Mouse (Mus musculus): ENCODE data around the gene Dgkg. TPM values are rescaled to one million over a fixed set of nuclear protein-coding genes. Genes with fewer than 3 reads are reported as not detected.

Dgkg gene
- polyA plus RNA-seq, 1 experiment = 2.3 TPM

GRCm38 (mm10) chr16:22428853-22429341 is 228.1 kb downstream of the Dgkg start:
- Histone ChIP-seq H3K4me3 (ENCODE audit: insufficient read depth, low read length) (no peak overlapping the region), H3K27ac (ENCODE audit: insufficient read depth, low read depth, low read length) (no peak overlapping the region), H3K4me1 (ENCODE audit: control insufficient read depth, insufficient read depth, low read length) (peaks cover 3% of the 10 kb centered on the region; the same call in 1 of the 2 replicates)
- no peak for TF ChIP-seq CTCF (IDR thresholded peaks at IDR 0.05; ENCODE audit: low read depth, low read length)
- no peak for TF ChIP-seq POLR2A (IDR thresholded peaks at IDR 0.05; ENCODE audit: borderline replicate concordance, low read depth, low read length)

DNA sequence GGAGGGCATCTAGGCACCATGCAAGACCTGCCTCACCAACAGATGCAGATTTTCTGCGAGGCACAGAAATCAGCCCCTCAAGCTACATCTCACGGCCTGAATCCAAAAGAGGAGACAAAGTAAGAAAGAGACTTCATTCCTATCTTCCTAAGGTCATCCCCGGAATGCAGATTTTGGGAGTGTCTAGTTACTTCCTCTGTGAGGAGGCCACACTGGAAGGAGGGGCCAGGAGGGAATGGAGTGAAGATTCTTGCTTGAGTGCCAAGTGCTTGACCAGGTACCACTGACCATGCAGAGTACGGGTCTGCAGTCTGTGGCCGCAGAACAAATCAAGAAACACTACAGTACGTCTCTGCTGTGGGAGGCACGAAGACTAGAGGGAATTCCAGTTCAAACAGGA is 230.2 kb downstream of the Dgkg start:
- no peak for TF ChIP-seq CTCF (IDR thresholded peaks at IDR 0.05; ENCODE audit: low read depth, low read length)
- TF ChIP-seq POLR2A (IDR thresholded peaks at IDR 0.05; ENCODE audit: borderline replicate concordance, low read depth, low read length) = no peak
- peaks cover under 1% of the 10 kb centered on the region; the same call in 1 of the 2 replicates for H3K4me1 ChIP-seq (ENCODE audit: control insufficient read depth, insufficient read depth, low read length)
- no peak overlapping the region for H3K27ac ChIP-seq (ENCODE audit: insufficient read depth, low read depth, low read length)
- no peak overlapping the region for H3K4me3 ChIP-seq (ENCODE audit: insufficient read depth, low read length)

- 0 out of 2 replicates have a peak, but pooled peaks cover 2% of the 10 kb centered on the region for H3K4me1 ChIP-seq (ENCODE audit: control insufficient read depth, insufficient read depth, low read length)
- TF ChIP-seq CTCF (IDR thresholded peaks at IDR 0.05; ENCODE audit: low read depth, low read length) (no peak), POLR2A (IDR thresholded peaks at IDR 0.05; ENCODE audit: borderline replicate concordance, low read depth, low read length) (no peak)
- no peak overlapping the region for H3K4me3 ChIP-seq (ENCODE audit: insufficient read depth, low read length)
- H3K27ac ChIP-seq (ENCODE audit: insufficient read depth, low read depth, low read length) = no peak overlapping the region
These were observed 234.8 kb downstream of the Dgkg start for GRCm38 (mm10) chr16:22422256-22422655.

Other genes with a start within 250 kb of the Dgkg start
- 14.8 and 19.3 TPM in 2 replicates for gene Etv5, start 217.5 kb downstream of the Dgkg start, polyA plus RNA-seq (2012; ENCODE audit: insufficient read depth, insufficient read length, missing spikeins)
- gene Crygs, start 154.4 kb upstream of the Dgkg start, polyA plus RNA-seq (2012; ENCODE audit: insufficient read depth, insufficient read length, missing spikeins) = not detected in 2 replicates
- gene Tbccd1, start 200.4 kb upstream of the Dgkg start, polyA plus RNA-seq (2012; ENCODE audit: insufficient read depth, insufficient read length, missing spikeins) = 16.1 and 17.4 TPM in 2 replicates
- 75.6 and 78.0 TPM in 2 replicates for gene Dnajb11, start 200.6 kb upstream of the Dgkg start, polyA plus RNA-seq (2012; ENCODE audit: insufficient read depth, insufficient read length, missing spikeins)
- not detected in 2 replicates for gene Ahsg, start 234.1 kb upstream of the Dgkg start, polyA plus RNA-seq (2012; ENCODE audit: insufficient read depth, insufficient read length, missing spikeins)